Mouse (Mus musculus) testis, adult 2 months (tissue): ENCODE results near the gene Mapk1. TPM values are rescaled to one million over a fixed set of nuclear protein-coding genes. Genes with fewer than 3 reads are reported as not detected.
A peak's percentile ranks its signal among the peaks of the same experiment; 100 is the strongest.

Experiments
- H3K27ac ChIP-seq: fragments of 200-500 bp; 2 replicates; pipeline ENCODE4 v1.5.1; 2012; ENCODE audit warnings: low read depth, low read length; ENCODE audit not compliant: control insufficient read depth, insufficient read depth
- H3K27me3 ChIP-seq: fragments of 200-500 bp; 2 replicates; pipeline ENCODE4 v1.6.1; 2012; ENCODE audit warnings: mild to moderate bottlenecking, low read length, moderate library complexity; ENCODE audit not compliant: control insufficient read depth, insufficient read depth
- H3K36me3 ChIP-seq: fragments of 200-500 bp; 2 replicates; pipeline ENCODE4 v1.6.1; 2012; ENCODE audit warnings: mild to moderate bottlenecking, low read length; ENCODE audit not compliant: control insufficient read depth, insufficient read depth
- H3K4me1 ChIP-seq: fragments of 200-500 bp; 2 replicates; pipeline ENCODE4 v1.6.1; 2012; ENCODE audit warnings: low read length; ENCODE audit not compliant: control insufficient read depth, insufficient read depth
- H3K4me3 ChIP-seq: fragments of 200-500 bp; 2 replicates; pipeline ENCODE4 v1.5.1; 2012; ENCODE audit warnings: low read depth, mild to moderate bottlenecking, low read length, moderate library complexity, mixed read lengths; ENCODE audit not compliant: control insufficient read depth
- CTCF ChIP-seq: fragments of 200-500 bp; IDR thresholded peaks from 2 replicates; pipeline ENCODE4 v1.5.1; 2012; ENCODE audit warnings: low read depth, mild to moderate bottlenecking, inconsistent platforms, low read length, moderate library complexity; ENCODE audit not compliant: control insufficient read depth, insufficient read depth, insufficient replicate concordance
- POLR2A ChIP-seq: fragments of 200-500 bp; IDR thresholded peaks from 2 replicates; pipeline ENCODE4 v1.6.1; 2012; ENCODE audit warnings: low read depth, mild to moderate bottlenecking, inconsistent platforms, low read length, moderate library complexity; ENCODE audit not compliant: control insufficient read depth
- polyA plus RNA-seq: library from polyadenylated mRNA; depleted of rRNA; stranded (reverse); fragments of >200 nt; gene quantifications from 2 replicates; pipeline ENCODE4 v1.2.3, GENCODE M21; 2012; rRNA removed

Gene Mapk1
- 35.5 and 42.0 TPM in 2 replicates for polyA plus RNA-seq

- no peaks in the 10 kb centered on the region for H3K4me1 ChIP-seq
- peak within 1 kb of the TSS; percentile 97 for H3K4me3 ChIP-seq
- H3K27me3 ChIP-seq: no peaks in the 10 kb centered on the region
- peak within 1 kb of the TSS; percentile 93 for H3K27ac ChIP-seq
- no peaks in the 10 kb centered on the region for H3K36me3 ChIP-seq
- TF ChIP-seq POLR2A (peak; percentile 99), CTCF (no peak)
These were observed at the start of gene Mapk1 for GRCm38 (mm10) chr16:16983131-16983533. Gene Mapk1, plus strand, starts transcription at chr16:16983382.

- H3K4me3 ChIP-seq: no peak overlapping the region
- H3K36me3 ChIP-seq: no peaks in the 10 kb centered on the region
- no peaks in the 10 kb centered on the region for H3K4me1 ChIP-seq
- TF ChIP-seq CTCF (no peak), POLR2A (no peak)
- H3K27ac ChIP-seq: no peak overlapping the region
- no peaks in the 10 kb centered on the region for H3K27me3 ChIP-seq
These were observed 43.6 kb upstream of the Mapk1 start for GRCm38 (mm10) chr16:16939543-16939942.

- no peaks in the 10 kb centered on the region for H3K36me3 ChIP-seq
- no peak overlapping the region for H3K27ac ChIP-seq
- no peaks in the 10 kb centered on the region for H3K4me1 ChIP-seq
- H3K27me3 ChIP-seq: no peaks in the 10 kb centered on the region
- TF ChIP-seq POLR2A (no peak), CTCF (no peak)
- no peak overlapping the region for H3K4me3 ChIP-seq
These were observed 42.1 kb upstream of the Mapk1 start for GRCm38 (mm10) chr16:16941078-16941477.

DNA sequence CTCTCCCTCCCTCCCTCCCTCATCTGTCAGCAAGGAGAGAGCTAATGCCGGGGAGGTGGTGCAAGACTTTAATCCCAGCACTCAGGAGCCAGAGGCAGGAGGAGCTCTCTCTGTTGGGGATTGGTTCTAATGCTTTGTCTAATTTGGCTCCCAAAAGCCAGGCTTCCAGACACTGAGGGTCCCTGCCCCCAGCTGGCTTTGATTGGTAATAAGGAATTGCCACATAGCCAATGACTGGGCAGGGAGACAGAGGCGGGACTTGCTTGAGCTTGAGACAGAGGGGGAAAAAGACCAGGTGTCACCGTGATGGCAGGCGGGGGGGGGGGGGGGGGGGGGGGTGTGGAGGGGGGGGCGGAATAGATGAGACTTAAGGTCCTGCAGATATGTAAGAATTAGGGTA is 24.6 kb upstream of the Mapk1 start:
- no peak overlapping the region for H3K4me3 ChIP-seq
- H3K36me3 ChIP-seq: no peaks in the 10 kb centered on the region
- no peak for TF ChIP-seq POLR2A
- TF ChIP-seq CTCF: no peak
- H3K27me3 ChIP-seq: no peaks in the 10 kb centered on the region
- no peak overlapping the region for H3K27ac ChIP-seq
- no peaks in the 10 kb centered on the region for H3K4me1 ChIP-seq

DNA sequence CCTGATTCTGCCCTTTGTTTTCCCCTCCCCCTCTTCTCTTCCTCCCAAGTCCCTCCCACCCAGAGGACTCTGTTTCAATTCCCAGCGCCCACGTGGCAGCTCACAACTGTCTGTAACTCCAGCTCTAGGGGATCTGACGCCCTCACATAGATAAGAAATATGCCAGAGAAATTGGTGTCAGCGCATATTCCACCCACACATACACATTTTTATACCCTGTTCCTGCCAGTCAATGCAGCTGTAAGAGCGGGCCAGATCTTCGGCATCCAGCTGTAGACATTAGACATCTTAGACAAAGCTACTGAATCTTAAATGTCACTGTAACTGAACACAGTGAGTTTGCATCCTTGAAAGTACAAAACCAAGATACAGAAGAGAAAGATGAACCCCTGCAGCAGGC is 23.3 kb upstream of the Mapk1 start:
- H3K27ac ChIP-seq: no peak overlapping the region
- TF ChIP-seq CTCF: no peak
- TF ChIP-seq POLR2A: no peak
- no peak overlapping the region for H3K4me3 ChIP-seq
- no peaks in the 10 kb centered on the region for H3K4me1 ChIP-seq
- H3K36me3 ChIP-seq: no peaks in the 10 kb centered on the region
- H3K27me3 ChIP-seq: no peaks in the 10 kb centered on the region

GRCm38 (mm10) chr16:16965149-16965548 is 18.0 kb upstream of the Mapk1 start:
- no peak overlapping the region for H3K27ac ChIP-seq
- no peak overlapping the region for H3K4me3 ChIP-seq
- no peaks in the 10 kb centered on the region for H3K27me3 ChIP-seq
- no peaks in the 10 kb centered on the region for H3K4me1 ChIP-seq
- H3K36me3 ChIP-seq: no peaks in the 10 kb centered on the region
- TF ChIP-seq POLR2A (no peak), CTCF (no peak)

GRCm38 (mm10) chr16:16966290-16966689 is 16.9 kb upstream of the Mapk1 start:
- H3K4me1 ChIP-seq: no peaks in the 10 kb centered on the region
- H3K4me3 ChIP-seq: no peak overlapping the region
- H3K36me3 ChIP-seq: no peaks in the 10 kb centered on the region
- TF ChIP-seq CTCF (no peak), POLR2A (no peak)
- H3K27ac ChIP-seq: no peak overlapping the region
- H3K27me3 ChIP-seq: no peaks in the 10 kb centered on the region

DNA sequence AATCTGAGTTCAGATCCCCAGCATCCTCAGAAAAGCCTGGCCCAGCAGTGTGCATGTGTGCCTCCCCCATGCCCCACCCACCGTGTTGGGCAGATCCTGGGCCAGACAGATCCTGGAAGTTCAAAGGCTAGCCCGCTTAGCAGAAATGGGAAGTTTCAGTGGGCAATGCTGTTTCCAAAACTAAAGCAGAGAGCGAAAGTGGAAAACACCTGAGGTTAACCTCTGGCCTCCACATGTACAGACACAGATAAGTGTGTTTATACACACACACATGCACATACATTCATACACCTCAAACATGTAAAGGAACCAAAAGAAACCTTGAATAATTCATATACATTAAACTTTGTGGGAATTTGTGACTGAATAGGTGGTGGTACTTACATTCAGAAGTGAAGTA is 5.1 kb upstream of the Mapk1 start:
- H3K27me3 ChIP-seq: no peaks in the 10 kb centered on the region
- no peaks in the 10 kb centered on the region for H3K4me1 ChIP-seq
- H3K36me3 ChIP-seq: no peaks in the 10 kb centered on the region
- no peak overlapping the region for H3K4me3 ChIP-seq
- H3K27ac ChIP-seq: no peak overlapping the region
- TF ChIP-seq CTCF (no peak), POLR2A (no peak)
